Mouse (Mus musculus): ENCODE data around the gene Snd1.

Gene Snd1

GRCm38 (mm10) chr6:28586806-28587205 lies 111.9 kb downstream of the Snd1 start:
- in situ Hi-C loops (cut with MboI, MseI), result no loop called here

- in situ Hi-C loops (cut with MboI, MseI), result no loop called here
Measured at GRCm38 (mm10) chr6:28588494-28589171, 113.7 kb downstream of the Snd1 start.

GRCm38 (mm10) chr6:28592323-28592893 lies 117.5 kb downstream of the Snd1 start:
- in situ Hi-C loops (cut with MboI, MseI), result no loop called here

- in situ Hi-C loops (cut with MboI, MseI), result no loop called here
Measured at GRCm38 (mm10) chr6:28593708-28594107, 118.8 kb downstream of the Snd1 start.

GRCm38 (mm10) chr6:28594759-28595158 lies 119.8 kb downstream of the Snd1 start:
- in situ Hi-C loops (cut with MboI, MseI), result no loop called here

GRCm38 (mm10) chr6:28595231-28595630 lies 120.3 kb downstream of the Snd1 start:
- in situ Hi-C loops (cut with MboI, MseI), result no loop called here

GRCm38 (mm10) chr6:28597266-28597665 lies 122.3 kb downstream of the Snd1 start:
- in situ Hi-C loops (cut with MboI, MseI), result no loop called here

- in situ Hi-C loops (cut with MboI, MseI), result no loop called here
Measured at GRCm38 (mm10) chr6:28599120-28599519, 124.2 kb downstream of the Snd1 start.

GRCm38 (mm10) chr6:28600404-28600803 lies 125.5 kb downstream of the Snd1 start:
- in situ Hi-C loops (cut with MboI, MseI), result no loop called here

GRCm38 (mm10) chr6:28603401-28603800 lies 128.5 kb downstream of the Snd1 start:
- in situ Hi-C loops (cut with MboI, MseI), result no loop called here

- in situ Hi-C loops (cut with MboI, MseI), result no loop called here
Measured at GRCm38 (mm10) chr6:28603823-28604222, 128.9 kb downstream of the Snd1 start.

GRCm38 (mm10) chr6:28609291-28609690 lies 134.4 kb downstream of the Snd1 start:
- in situ Hi-C loops (cut with MboI, MseI), result no loop called here

- in situ Hi-C loops (cut with MboI, MseI), result no loop called here
Measured at GRCm38 (mm10) chr6:28610127-28610526, 135.2 kb downstream of the Snd1 start.

- in situ Hi-C loops (cut with MboI, MseI), result no loop called here
Measured at GRCm38 (mm10) chr6:28613441-28613840, 138.5 kb downstream of the Snd1 start.

GRCm38 (mm10) chr6:28614856-28615255 lies 139.9 kb downstream of the Snd1 start:
- in situ Hi-C loops (cut with MboI, MseI), result loop anchor here in 1 of 2 experiments (5.0 kb wide), 1 partner anchor 33 kb away; no protein-coding TSS in a partner anchor

- in situ Hi-C loops (cut with MboI, MseI), result loop anchor here in 1 of 2 experiments (5.0 kb wide), 1 partner anchor 33 kb away; no protein-coding TSS in a partner anchor
Measured at GRCm38 (mm10) chr6:28615408-28615807, 140.5 kb downstream of the Snd1 start.

GRCm38 (mm10) chr6:28615966-28616365 lies 141.0 kb downstream of the Snd1 start:
- in situ Hi-C loops (cut with MboI, MseI), result loop anchor here in 1 of 2 experiments (5.0 kb wide), 1 partner anchor 34 kb away; no protein-coding TSS in a partner anchor

- in situ Hi-C loops (cut with MboI, MseI), result loop anchor here in 1 of 2 experiments (5.0 kb wide), 1 partner anchor 36 kb away; no protein-coding TSS in a partner anchor
Measured at GRCm38 (mm10) chr6:28618299-28618698, 143.4 kb downstream of the Snd1 start.

GRCm38 (mm10) chr6:28618751-28619153 lies 143.8 kb downstream of the Snd1 start:
- in situ Hi-C loops (cut with MboI, MseI), result loop anchor here in 1 of 2 experiments (5.0 kb wide), 1 partner anchor 36 kb away; no protein-coding TSS in a partner anchor

- in situ Hi-C loops (cut with MboI, MseI), result no loop called here
Measured at GRCm38 (mm10) chr6:28621431-28621830, 146.5 kb downstream of the Snd1 start.

GRCm38 (mm10) chr6:28621961-28622360 lies 147.0 kb downstream of the Snd1 start:
- in situ Hi-C loops (cut with MboI, MseI), result no loop called here

GRCm38 (mm10) chr6:28622522-28622921 lies 147.6 kb downstream of the Snd1 start:
- in situ Hi-C loops (cut with MboI, MseI), result no loop called here

GRCm38 (mm10) chr6:28622963-28623362 lies 148.0 kb downstream of the Snd1 start:
- in situ Hi-C loops (cut with MboI, MseI), result no loop called here
